Mouse (Mus musculus): ENCODE data around the gene Glod4.

Gene Glod4

DNA sequence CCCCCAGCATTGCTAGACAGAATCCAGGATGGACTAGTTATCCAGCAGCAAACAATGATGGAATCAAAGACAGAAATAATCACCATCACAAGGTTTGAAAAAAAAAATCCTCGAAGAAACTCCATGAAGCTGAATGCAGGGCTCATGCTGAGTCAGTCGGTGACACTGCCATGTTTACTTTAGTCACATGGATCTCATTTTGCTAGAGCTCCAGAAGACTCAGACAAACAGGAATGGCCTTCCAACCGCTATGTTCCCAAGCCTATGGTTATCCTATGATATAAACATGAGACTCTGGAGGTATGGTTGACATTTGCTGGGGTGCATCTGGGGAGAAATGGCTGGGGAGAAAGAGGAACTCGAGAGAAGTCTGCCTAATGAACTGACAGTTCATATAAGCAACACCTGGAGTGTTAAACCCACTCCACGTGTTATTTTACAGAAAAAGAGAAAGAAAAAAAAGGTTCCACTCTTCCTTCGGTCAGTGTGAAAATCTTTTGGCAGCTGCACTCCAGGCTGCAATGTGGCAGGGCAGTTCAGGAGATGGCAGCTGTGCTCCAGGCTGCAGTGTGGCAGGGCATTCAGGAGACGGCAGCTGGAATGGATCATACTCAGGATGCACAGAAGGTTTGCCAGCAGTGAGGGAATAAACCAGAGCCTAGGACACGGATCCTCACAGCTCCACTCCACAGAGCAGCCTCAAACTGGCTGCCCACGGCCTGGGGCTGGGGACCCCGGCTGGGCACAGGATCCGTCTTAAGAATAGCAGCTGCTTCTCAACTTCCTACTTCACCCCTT is 169.0 kb downstream of the Glod4 start:
- DNase-seq: peak; percentile 35

Measured in lung, postnatal 36 days (tissue).